Mouse (Mus musculus): ENCODE data around the gene Snrnp40. TPM values are rescaled to one million over a fixed set of nuclear protein-coding genes. Genes with fewer than 3 reads are reported as not detected.

The Snrnp40 gene
- polyA plus RNA-seq, 1 experiment from 2014 or later: 135 TPM

GRCm38 (mm10) chr4:130327366-130327765 lies 32.6 kb upstream of the Snrnp40 start:
- Histone ChIP-seq H3K36me3 (peaks cover 59% of the 10 kb centered on the region), H3K4me3 (no peak overlapping the region), H3K4me2 (replicated peaks) (no peak overlapping the region), H3K4me1 (no peaks in the 10 kb centered on the region), H3K27me3 (no peaks in the 10 kb centered on the region), H3K27ac (replicated peaks) (0 out of 2 replicates have a peak overlapping the region, but pooled peaks have one; percentile 34), H3K9ac (replicated peaks) (no peak overlapping the region), H3K9me3 (no peaks in the 10 kb centered on the region)
- WGBS: 85% methylated on average over 9 of the region's 9 CpGs
- no peak for ATAC-seq (replicated peaks)

- no peak overlapping the region for H3K4me2 ChIP-seq (replicated peaks)
- H3K36me3 ChIP-seq: peaks cover 38% of the 10 kb centered on the region
- H3K9me3 ChIP-seq: no peaks in the 10 kb centered on the region
- no peak for ATAC-seq (replicated peaks)
- no peak overlapping the region for H3K27ac ChIP-seq (replicated peaks)
- H3K4me1 ChIP-seq: no peaks in the 10 kb centered on the region
- no peaks in the 10 kb centered on the region for H3K27me3 ChIP-seq
- H3K9ac ChIP-seq (replicated peaks): no peak overlapping the region
- WGBS: 92% methylated on average over 5 of the region's 5 CpGs
- no peak overlapping the region for H3K4me3 ChIP-seq
Measured at GRCm38 (mm10) chr4:130335867-130336266, 24.1 kb upstream of the Snrnp40 start.

- no peak overlapping the region for H3K9ac ChIP-seq (replicated peaks)
- H3K36me3 ChIP-seq: peaks cover 27% of the 10 kb centered on the region
- no peak overlapping the region for H3K4me3 ChIP-seq
- ATAC-seq (replicated peaks): no peak
- H3K4me1 ChIP-seq: no peaks in the 10 kb centered on the region
- no peak overlapping the region for H3K4me2 ChIP-seq (replicated peaks)
- 21% methylated on average over 4 of the region's 4 CpGs for WGBS
- H3K27ac ChIP-seq (replicated peaks): no peak overlapping the region
- H3K27me3 ChIP-seq: no peaks in the 10 kb centered on the region
- H3K9me3 ChIP-seq: no peaks in the 10 kb centered on the region
Measured at GRCm38 (mm10) chr4:130341691-130342090, 18.2 kb upstream of the Snrnp40 start.

GRCm38 (mm10) chr4:130349666-130350065 lies 10.3 kb upstream of the Snrnp40 start:
- H3K9ac ChIP-seq (replicated peaks): no peak overlapping the region
- no peak overlapping the region for H3K27ac ChIP-seq (replicated peaks)
- no peaks in the 10 kb centered on the region for H3K9me3 ChIP-seq
- peaks cover 64% of the 10 kb centered on the region for H3K36me3 ChIP-seq
- no peak overlapping the region for H3K4me2 ChIP-seq (replicated peaks)
- H3K4me1 ChIP-seq: no peaks in the 10 kb centered on the region
- no peaks in the 10 kb centered on the region for H3K27me3 ChIP-seq
- H3K4me3 ChIP-seq: no peak overlapping the region
- ATAC-seq (replicated peaks): no peak
- 96% methylated on average over 6 of the region's 6 CpGs for WGBS

- no peaks in the 10 kb centered on the region for H3K27me3 ChIP-seq
- ATAC-seq (replicated peaks): no peak
- 91% methylated on average over 16 of the region's 16 CpGs for WGBS
Measured at GRCm38 (mm10) chr4:130350690-130351422, 9.1 kb upstream of the Snrnp40 start.

GRCm38 (mm10) chr4:130352588-130352987 lies 7.3 kb upstream of the Snrnp40 start:
- WGBS: 95% methylated on average over 7 of the region's 7 CpGs
- peaks cover 50% of the 10 kb centered on the region for H3K36me3 ChIP-seq
- H3K4me3 ChIP-seq: no peak overlapping the region
- H3K27me3 ChIP-seq: no peaks in the 10 kb centered on the region
- no peak overlapping the region for H3K27ac ChIP-seq (replicated peaks)
- H3K4me1 ChIP-seq: no peaks in the 10 kb centered on the region
- no peak for ATAC-seq (replicated peaks)
- H3K4me2 ChIP-seq (replicated peaks): no peak overlapping the region
- no peak overlapping the region for H3K9ac ChIP-seq (replicated peaks)
- no peaks in the 10 kb centered on the region for H3K9me3 ChIP-seq

More at GRCm38 (mm10) chr4:130350690-130351422, 9.1 kb upstream of the Snrnp40 start:
- Histone ChIP-seq H3K9ac (replicated peaks) (no peak overlapping the region), H3K9me3 (no peaks in the 10 kb centered on the region), H3K4me2 (replicated peaks) (no peak overlapping the region), H3K4me3 (no peak overlapping the region), H3K27ac (replicated peaks) (no peak overlapping the region), H3K4me1 (no peaks in the 10 kb centered on the region), H3K36me3 (peaks cover 60% of the 10 kb centered on the region)

- Histone ChIP-seq H3K36me3 (peaks cover 13% of the 10 kb centered on the region), H3K4me3 (no peak overlapping the region), H3K9me3 (no peaks in the 10 kb centered on the region), H3K9ac (replicated peaks) (no peak overlapping the region), H3K4me2 (replicated peaks) (no peak overlapping the region), H3K27ac (replicated peaks) (no peak overlapping the region), H3K27me3 (no peaks in the 10 kb centered on the region), H3K4me1 (peaks cover 24% of the 10 kb centered on the region)
- ATAC-seq (replicated peaks): no peak
Measured at GRCm38 (mm10) chr4:130357946-130358345, 2.0 kb upstream of the Snrnp40 start.

- Histone ChIP-seq H3K9ac (replicated peaks) (peak overlapping the region; percentile 95), H3K4me1 (peaks cover 24% of the 10 kb centered on the region), H3K4me3 (peak overlapping the region; percentile 69), H3K9me3 (no peaks in the 10 kb centered on the region), H3K4me2 (replicated peaks) (peak overlapping the region; percentile 75), H3K27ac (replicated peaks) (peak overlapping the region; percentile 82), H3K36me3 (peaks cover 25% of the 10 kb centered on the region), H3K27me3 (no peaks in the 10 kb centered on the region)
- whole genome bisulfite sequencing: under 1% methylated on average over 19 of the region's 19 CpGs
- no peak; the same call in 1 of the 2 replicates for ATAC-seq (replicated peaks)
Measured at GRCm38 (mm10) chr4:130360238-130360590, 282 bp downstream of the Snrnp40 start.

- H3K9me3 ChIP-seq: no peaks in the 10 kb centered on the region
- peaks cover 74% of the 10 kb centered on the region for H3K36me3 ChIP-seq
- WGBS: 90% methylated on average over 4 of the region's 4 CpGs
- no peak overlapping the region for H3K27ac ChIP-seq (replicated peaks)
- H3K4me1 ChIP-seq: no peaks in the 10 kb centered on the region
- H3K4me3 ChIP-seq: no peak overlapping the region
- H3K4me2 ChIP-seq (replicated peaks): no peak overlapping the region
- H3K27me3 ChIP-seq: no peaks in the 10 kb centered on the region
- H3K9ac ChIP-seq (replicated peaks): no peak overlapping the region
- no peak for ATAC-seq (replicated peaks)
Measured at GRCm38 (mm10) chr4:130376675-130377074, 16.7 kb downstream of the Snrnp40 start.

GRCm38 (mm10) chr4:130377500-130377899 lies 17.6 kb downstream of the Snrnp40 start:
- no peaks in the 10 kb centered on the region for H3K4me1 ChIP-seq
- ATAC-seq (replicated peaks): no peak
- no peaks in the 10 kb centered on the region for H3K9me3 ChIP-seq
- H3K9ac ChIP-seq (replicated peaks): no peak overlapping the region
- WGBS: 92% methylated on average over 4 of the region's 4 CpGs
- peaks cover 79% of the 10 kb centered on the region for H3K36me3 ChIP-seq
- no peaks in the 10 kb centered on the region for H3K27me3 ChIP-seq
- H3K27ac ChIP-seq (replicated peaks): no peak overlapping the region
- no peak overlapping the region for H3K4me2 ChIP-seq (replicated peaks)
- H3K4me3 ChIP-seq: no peak overlapping the region

GRCm38 (mm10) chr4:130379181-130379580 lies 19.2 kb downstream of the Snrnp40 start:
- 98% methylated on average over 2 of the region's 2 CpGs for WGBS
- Histone ChIP-seq H3K9ac (replicated peaks) (no peak overlapping the region), H3K27ac (replicated peaks) (no peak overlapping the region), H3K9me3 (no peaks in the 10 kb centered on the region), H3K4me1 (no peaks in the 10 kb centered on the region), H3K36me3 (peaks cover 79% of the 10 kb centered on the region), H3K4me3 (no peak overlapping the region), H3K27me3 (no peaks in the 10 kb centered on the region), H3K4me2 (replicated peaks) (no peak overlapping the region)
- ATAC-seq (replicated peaks): no peak

GRCm38 (mm10) chr4:130380418-130380817 lies 20.5 kb downstream of the Snrnp40 start:
- no peak for ATAC-seq (replicated peaks)
- H3K4me3 ChIP-seq: no peak overlapping the region
- 88% methylated on average over 2 of the region's 2 CpGs for WGBS
- H3K9ac ChIP-seq (replicated peaks): no peak overlapping the region
- no peaks in the 10 kb centered on the region for H3K4me1 ChIP-seq
- H3K4me2 ChIP-seq (replicated peaks): no peak overlapping the region
- no peaks in the 10 kb centered on the region for H3K27me3 ChIP-seq
- peaks cover 79% of the 10 kb centered on the region for H3K36me3 ChIP-seq
- H3K9me3 ChIP-seq: no peaks in the 10 kb centered on the region
- H3K27ac ChIP-seq (replicated peaks): no peak overlapping the region

GRCm38 (mm10) chr4:130387256-130387655 lies 27.3 kb downstream of the Snrnp40 start:
- no peak overlapping the region for H3K4me2 ChIP-seq (replicated peaks)
- no peaks in the 10 kb centered on the region for H3K9me3 ChIP-seq
- H3K9ac ChIP-seq (replicated peaks): no peak overlapping the region
- no peaks in the 10 kb centered on the region for H3K4me1 ChIP-seq
- H3K4me3 ChIP-seq: no peak overlapping the region
- H3K27ac ChIP-seq (replicated peaks): no peak overlapping the region
- ATAC-seq (replicated peaks): no peak
- H3K36me3 ChIP-seq: peaks cover 68% of the 10 kb centered on the region
- 88% methylated on average over 3 of the region's 3 CpGs for WGBS
- H3K27me3 ChIP-seq: no peaks in the 10 kb centered on the region

All from forebrain, embryonic 15.5 days (tissue).